Mouse (Mus musculus) fibroblast of lung, adult 2 months (primary cell): ENCODE measurements around the gene Dgkq.

Source experiments
- DNase-seq: peaks from one replicate; pipeline ENCODE4 v3.0.0-alpha.2; 2011; ENCODE audit warnings: low read depth

Gene Dgkq

DNA sequence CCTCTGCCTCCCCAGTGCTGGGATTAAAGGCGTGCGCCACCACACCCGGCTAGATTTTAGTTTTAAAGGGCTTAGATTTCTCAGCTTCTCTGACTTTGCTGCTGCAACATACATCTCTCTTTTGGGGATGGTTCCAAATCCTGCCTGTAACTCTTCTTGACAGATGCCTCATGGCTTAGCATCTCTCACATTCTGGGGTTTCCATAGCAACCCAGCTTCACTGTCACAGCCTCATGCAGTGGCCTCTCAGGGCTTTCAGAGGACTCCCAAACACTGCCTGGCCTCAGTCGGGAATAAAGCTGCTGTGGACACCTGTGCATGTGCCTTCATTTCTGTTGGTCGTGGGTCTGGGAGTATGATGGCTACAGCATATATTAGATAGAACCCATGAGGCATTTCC is 19.6 kb upstream of the Dgkq start:
- DNase-seq, result no peak

DNA sequence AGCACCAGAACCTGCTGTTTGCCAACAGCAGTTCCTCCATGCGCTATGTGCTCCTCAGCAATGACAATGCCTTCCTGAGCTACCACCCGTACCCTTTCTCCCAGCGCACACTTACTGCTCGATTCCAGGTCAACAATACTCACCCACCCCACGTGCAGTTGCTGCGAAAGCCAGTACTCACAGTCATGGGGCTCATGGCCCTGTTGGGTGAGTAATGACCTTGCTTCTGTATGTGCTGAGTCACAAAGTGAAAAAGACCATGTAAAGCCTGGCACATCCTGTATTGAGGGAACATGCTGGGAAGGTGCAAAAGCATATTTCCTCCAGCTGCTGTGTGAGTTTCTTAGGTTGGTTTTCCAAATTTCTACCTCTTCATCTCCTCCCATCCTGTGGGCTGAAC is 11.4 kb upstream of the Dgkq start:
- DNase-seq, result no peak

DNA sequence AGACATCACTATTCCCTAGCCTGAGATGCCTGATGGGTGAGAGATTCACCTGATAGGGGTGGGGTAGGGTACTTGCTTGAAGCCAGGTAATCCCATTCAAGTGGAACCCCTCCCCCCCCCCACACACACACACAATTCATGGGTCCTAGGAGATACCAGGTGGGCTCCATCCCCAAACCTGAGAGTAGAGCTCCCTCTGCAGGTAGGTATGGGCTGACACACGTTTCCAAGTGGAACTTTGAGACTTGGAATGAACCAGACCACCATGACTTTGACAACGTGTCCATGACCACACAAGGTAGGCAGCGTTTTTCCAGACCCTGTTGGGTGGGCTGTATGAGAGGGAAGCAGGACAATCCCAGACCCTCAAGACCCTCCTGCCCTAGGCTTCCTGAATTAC is 10.4 kb upstream of the Dgkq start:
- DNase-seq, result no peak

DNA sequence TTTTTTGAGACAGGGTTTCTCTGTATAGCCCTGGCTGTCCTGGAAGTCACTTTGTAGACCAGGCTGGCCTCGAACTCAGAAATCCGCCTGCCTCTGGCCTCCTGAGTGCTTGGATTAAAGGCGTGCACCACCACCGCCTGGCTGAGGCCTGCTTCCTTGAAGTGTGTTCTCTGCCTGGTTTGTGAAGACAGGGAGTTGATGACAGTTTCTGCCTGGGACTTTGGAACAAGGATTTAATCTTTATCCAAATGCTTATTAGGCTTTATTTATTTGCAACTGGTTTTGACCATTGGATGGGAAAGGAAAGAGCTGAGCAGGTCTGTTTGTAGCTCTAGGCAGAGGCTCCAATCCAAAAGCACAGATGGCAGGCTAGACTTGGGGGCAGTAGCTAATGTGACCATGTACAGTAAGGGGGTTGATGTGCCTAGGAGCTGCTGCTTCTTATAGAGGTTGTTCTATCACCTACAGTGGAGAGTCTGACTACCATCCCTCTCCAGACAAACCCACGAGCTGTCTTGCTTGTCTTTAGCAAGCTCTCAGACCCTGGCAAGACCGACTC is 8.9 kb upstream of the Dgkq start:
- DNase-seq, result no peak

DNA sequence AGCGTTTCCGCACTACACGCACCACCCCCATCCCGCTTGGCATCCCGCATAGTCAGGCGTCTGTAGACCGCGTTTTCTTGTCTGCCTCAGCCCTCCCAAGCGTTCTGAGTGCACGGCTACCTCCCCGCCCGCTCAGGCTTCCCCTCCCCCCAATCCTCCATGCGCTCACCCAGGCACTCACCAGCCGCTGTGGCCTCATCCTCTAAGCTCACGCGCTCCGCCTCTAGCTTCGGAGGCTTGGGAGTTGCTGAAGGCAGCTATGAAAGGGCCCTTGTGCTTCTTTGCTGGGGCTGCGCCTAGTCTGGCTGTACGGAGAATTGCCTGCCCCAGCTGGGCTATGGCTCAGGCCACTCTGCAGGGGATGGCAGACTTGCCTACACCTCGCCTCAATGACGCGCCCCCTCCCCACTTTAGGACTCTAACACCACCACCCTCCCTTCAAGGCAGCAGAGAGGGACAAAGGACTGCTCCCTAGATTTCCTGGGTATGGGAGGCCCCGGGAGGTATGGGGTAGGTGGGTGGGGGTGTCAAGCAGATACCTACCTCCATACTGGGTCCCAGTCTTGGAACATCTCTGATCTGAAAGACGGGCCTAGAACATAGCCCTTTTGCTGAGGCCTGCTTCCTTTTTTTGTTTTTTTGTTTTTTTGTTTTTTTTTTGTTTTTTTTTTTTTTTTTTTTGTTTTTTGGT is 8.3 kb upstream of the Dgkq start:
- DNase-seq, result peak; percentile 82

DNA sequence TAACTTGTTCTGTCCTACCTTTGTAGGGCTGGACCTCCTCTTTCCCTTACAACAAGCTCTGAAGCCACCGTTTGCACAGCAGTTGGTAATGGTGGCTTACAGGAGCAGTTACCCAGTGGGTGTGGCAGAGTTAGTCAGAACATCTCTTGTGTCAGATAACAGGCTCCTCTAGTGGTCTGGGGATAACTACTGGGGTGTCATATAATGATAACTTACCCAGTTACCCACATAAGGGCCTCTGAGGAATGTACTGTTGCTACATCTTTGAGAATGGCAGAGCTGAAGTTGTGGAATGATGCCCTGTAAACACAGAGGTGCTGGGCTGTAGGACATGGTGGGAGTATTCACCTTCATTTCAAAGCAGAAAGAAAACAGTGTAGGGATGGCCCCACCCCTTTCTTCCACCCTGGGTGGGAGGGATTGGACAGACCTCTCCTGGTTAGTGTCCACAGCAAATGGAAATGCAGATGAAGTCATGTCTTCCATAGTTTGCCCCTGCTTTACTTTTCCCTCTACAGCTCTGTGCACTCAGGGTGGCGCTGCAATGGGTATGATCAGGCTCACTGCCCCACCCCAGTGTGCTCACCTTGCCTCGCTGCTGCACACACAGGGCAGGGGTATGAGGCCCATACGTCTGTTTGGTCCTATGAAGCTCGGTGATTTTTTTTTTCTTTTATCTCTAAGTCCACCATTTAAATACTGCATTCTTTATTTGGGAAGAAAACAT is 7.5 kb upstream of the Dgkq start:
- DNase-seq, result no peak

DNA sequence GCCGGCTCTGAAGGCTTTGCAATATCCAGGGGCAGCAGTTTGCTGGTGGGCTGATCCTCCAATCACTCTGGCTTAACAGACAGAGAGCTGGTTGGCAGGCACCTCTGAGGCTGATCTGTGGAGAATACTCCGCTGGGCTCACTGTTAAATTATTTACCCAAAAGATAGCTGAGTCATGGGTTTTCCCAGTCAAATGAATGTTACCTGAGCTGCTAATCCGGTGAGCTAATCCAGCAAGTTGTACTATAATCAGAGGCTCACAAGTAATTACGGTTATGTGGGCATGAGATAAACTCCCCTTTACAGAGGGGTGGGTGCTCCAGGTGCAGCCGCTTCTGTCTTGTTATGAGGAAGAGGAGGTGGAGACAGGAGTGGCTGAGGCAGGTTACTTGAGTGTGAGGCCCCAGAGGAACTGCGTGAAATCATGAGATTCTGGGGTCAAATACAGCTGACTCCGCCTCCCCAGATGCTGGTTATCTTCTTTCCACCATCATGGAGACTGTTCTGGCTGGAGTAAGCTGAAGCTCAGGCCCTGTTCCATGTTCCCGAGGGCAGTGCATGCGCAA is 5.9 kb upstream of the Dgkq start, which contains the start of gene Slc26a1:
TSS of gene Slc26a1 (minus strand) at position 319 of the 566 bp plus-strand sequence.
- no peak for DNase-seq

DNA sequence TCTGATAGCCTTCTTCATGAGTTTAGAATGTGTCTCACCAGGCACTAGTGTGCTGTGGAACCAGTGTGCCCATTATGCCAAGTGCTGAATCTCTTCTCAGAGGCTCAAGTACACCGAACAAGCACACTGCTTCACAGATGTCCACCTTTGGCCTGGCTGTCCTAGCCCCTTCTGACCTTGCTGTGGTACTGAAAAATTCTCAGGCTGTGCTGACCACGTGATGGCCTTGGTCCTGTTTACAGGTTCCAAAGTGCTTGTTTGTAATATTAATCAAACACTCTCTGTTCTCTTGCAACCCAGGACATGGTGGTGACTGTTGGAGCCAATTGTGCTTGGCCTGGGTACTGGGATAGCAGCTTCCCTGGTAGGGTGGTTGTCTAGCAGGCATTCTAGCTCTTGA is 5.2 kb upstream of the Dgkq start:
- no peak for DNase-seq

DNA sequence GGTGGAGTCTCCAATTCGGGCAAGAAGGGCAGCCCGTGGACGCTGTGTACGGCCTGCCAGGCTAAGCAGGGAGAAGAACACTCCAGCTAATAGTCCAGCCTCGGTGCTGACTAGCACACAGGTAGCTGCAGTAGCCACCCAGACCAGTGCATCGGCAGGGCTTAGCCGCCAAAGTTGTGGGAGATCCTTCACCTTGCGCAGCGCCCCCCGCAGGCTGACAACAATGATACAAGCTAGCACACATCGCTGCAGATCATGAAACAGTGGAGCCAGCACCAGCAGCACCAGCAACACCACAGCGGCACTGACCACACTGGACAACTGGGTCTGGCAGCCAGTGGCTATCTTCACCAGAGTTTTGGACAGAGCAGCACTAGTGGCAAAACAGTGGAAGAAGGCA is 2.3 kb upstream of the Dgkq start:
- DNase-seq, result no peak

DNA sequence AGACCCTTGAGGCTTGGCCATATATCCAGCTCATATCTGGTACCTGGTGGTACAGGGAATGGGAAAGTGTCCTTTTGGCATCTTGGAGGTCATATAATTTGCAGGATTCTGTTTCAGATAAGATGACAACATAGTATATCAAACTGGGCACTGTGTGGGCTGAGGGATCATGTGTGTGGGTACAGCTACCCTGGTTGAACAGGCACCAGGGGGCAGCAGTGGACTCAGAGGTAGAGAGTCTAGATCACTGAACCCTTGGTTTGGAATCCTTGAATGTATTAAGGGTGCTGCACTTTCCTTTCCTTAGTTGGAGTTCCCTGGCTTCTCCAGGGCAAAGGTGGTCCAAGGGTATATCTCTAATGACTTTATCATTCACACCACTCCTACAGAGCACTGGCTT is 1.3 kb upstream of the Dgkq start:
- DNase-seq, result no peak

DNA sequence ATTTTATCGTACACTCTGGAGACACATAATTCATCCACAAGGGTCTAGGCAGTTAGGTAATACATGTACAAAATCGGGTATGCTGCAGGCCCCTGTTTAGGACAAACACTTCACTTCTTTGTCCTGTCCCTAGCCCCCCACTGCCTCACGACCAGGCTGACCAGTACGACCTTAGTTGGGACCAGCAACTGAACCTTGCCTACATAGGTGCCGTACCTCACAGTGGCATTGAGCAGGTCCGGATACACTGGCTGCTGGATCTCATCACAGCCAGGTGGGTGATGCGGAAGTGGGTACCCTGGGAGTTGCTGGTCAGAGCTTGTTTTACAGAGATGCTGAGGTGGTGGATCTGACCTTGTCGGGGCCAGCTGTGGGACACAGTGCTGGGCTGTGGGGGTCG is 514 bp upstream of the Dgkq start:
- no peak for DNase-seq

DNA sequence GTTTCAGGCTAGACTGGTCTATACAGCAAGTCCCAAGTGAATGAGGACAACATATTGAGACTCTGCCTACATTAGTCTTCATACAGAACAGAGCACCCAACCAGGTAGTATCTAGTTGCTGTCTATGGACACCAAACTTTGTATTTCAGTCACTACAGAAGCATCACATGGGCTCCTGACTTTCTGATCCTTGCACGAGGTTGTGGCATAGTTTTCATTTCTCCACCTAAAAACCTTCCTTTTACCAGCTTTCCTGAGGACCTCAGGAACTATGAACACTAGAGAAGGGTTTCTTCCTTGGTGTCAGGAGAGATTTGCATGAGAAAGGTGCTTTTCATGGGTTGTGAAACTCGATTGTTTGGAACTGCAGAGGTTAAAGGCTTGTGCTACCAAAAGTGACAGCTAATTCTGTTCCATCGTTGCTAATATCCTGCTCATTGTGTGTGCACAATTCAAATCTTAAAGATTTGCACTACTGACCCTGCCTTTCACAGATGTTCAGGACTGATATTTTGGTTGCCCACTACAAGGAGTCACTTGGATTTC is 1.0 kb downstream of the Dgkq start:
- DNase-seq, result no peak

DNA sequence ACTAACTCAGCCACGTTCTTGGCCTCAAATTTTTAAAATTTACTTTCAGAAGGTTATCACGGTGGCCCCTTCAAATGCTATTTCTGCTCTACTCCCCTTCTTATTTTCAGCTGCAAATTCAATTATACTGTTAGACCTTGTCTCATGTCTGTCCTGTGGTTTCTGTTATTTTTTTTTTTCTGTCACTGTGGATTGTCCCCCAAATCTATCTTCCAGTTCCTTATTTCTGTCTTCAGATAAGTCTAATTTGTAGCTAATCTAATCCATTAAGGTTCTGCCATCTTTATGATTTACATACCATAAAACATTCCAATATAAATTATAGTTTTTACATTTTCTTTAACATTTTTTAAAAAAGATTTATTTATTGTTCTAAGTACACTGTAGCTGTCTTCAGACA is 2.1 kb downstream of the Dgkq start:
- DNase-seq, result no peak

DNA sequence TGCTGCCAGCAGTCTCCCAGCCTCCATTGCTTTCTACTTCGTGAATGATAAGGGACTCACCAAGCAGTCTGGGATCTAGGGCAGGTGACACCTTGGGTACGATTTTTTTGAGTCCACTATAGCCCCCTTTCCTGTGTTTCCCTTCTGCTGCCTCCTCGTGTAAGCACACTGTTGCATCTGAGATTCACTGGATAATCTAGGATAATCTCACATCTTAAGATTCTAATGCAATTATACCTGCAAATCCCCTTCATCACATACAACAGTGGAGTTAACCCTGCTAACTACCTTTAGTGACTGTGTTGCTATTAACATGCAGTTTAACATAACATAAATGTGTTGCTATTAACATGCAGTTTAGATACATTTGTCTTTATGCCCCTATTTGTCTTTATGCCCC is 4.4 kb downstream of the Dgkq start:
- no peak for DNase-seq

DNA sequence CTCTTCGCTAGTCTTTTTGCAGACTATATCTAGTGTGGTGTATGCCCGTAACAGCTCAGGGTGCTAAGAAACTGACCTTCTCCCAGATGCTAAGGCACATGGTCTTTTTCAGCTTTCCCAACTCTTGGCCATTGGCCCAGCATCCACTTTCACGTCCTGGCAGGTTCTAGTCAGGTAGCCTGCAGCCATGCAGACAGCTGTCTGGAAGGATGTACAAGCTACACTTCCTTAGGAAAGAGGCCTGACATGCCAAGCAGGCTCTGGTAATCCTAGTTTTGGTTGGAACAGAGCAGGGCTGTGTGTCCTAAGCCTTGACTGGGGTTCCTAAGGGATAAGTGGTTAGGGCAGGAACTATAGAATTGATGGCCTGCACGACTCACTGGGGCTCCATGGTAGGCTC is 6.7 kb downstream of the Dgkq start:
- no peak for DNase-seq

DNA sequence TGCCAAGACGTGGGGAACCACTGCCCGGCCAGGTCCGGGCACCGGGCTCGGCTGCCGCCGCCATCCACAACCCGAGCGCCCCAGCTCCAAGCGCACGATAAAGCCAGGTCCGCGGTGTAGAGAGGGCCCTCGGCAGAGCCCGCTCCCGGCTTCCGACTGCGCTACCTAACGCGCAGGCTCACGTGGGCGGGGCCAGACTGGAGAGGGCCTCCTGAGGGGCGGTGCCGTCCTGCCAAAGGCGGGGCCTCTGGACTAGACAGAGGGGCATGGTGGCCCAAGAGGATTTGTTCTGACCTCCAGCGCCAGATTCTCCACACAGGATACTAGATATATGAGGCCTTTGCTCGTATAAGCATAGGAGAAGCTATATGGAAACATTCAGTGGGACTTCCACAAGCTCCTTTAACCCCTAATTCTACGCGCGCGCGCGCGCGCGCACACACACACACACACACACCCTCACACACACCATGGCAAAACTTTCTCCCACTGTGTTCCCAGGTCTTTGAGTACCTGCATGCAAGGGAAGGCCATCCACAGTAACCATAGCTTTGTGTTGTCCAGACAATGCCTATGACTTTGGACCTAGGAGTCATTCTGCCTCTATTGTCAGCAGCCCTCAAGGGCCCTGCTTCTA is 8.7 kb downstream of the Dgkq start:
- no peak for DNase-seq

DNA sequence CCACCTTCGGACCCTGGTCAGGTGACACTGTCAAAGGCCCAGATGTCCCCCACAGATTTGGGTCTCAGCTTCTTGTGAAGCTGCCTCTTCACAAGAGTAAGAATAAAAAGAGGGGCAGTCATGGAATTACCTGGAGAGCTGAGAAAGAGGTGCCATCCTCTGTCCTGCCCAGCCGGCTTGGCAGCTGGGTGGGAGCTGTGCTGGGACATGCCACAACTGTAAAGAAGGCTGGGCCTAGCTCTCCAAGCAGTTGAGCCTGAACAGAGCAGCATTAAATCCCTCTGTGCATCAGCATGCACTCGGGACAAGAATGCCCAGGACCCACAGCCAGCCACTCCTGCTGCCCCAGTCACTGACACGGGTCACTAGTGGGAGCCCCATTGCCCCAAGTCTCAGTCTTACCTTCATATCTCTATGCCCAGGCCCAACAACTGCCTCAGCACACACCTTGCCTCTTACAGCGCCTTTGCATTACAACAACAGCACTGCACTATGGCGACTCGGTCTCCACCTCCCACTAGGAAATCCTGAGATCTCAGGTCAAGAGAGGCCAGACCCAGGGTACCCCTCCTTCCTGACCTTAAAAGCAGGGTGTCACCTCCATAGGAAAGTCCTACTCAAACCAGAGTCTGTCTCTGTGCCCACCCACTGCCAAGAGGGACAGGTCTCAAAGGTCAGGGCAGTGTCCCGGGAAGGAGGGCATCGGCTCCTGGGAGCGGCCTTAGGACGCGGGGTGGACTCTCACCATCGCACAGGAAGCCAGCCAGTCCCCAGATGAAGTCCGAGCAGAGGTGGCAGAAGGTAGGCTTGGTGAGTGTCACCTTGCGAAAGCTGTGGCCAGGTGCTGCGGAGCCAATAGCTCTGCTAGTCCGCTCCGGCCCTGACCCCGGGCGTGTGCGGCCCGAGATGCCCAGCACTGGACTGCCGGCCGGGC is 9.5 kb downstream of the Dgkq start, which contains the start of gene Idua:
TSS of gene Idua (plus strand) at position 634 of the 934 bp plus-strand sequence.
- no peak for DNase-seq

DNA sequence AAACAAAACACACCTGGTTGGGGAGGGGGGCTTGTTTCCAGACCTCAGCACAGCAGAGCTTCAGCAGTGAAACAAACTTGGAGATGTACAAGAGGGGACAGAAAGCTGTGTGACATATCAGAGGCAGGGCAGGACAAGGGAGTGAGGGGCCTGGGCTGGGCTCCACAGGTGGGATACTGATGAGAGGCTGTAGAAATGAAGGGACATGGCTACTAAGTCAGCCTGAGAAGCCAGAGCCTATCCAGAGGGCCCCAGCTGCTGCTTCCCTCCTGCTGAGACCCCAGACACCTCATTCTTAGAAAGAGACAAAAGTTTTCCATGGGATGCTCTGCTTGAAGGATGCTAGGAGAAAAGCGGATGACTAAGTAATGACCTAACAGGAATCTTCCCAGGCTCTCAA is 10.9 kb downstream of the Dgkq start:
- DNase-seq, result no peak

DNA sequence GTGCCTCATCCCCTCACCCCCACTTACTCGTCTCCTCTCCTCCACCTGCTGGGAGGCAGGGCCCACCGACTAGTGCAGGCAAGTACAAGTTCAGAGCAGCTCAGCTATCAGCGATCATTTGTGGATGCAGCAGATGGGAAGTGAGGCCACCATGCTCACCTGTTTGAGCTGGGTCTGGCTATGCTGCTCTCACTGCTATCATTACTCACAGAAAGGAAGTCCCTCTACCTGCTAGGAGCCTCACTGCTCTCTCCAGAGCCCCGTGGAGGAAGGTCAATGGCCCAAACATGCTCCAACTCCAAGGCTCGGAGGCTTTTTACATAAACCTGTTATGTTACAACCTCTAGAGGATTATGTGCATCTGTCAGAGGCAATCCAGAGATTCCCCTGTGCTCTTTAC is 12.1 kb downstream of the Dgkq start:
- DNase-seq, result no peak

DNA sequence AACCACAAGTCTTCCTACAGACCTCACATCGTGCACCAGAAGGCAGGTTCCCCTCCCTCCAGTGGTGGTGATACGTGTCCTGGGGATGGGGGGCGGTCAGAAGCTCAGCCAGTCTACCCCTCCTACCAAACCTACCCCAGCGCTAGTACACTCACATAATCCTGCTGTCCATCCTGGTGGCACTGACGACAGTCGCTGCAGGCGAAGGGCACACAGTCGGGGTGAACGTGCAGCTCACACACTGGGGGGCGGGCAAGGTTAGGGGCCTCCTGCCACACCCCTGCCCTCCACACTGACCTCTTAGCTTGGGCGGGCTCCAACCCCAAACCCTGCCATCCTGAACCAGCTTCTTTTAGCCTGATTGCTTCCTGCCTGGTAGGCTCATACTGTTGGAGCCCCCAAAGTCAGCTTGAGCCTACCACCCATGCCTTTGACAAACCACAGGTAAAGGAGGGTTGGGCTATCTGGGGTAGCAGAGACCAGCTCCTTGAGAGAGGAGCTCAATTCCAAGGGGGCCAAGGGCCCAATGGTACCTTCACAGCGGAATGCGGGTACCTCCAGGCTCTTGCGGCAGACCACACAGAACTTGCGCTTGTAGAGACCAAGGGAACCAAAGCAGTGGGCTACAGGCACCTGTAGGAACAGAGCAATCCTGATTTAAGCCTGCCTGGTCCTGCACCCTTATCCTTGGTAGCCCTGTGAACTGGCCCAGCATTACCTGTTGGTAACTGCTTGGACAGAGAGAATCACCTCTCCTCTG is 13.4 kb downstream of the Dgkq start:
- no peak for DNase-seq

DNA sequence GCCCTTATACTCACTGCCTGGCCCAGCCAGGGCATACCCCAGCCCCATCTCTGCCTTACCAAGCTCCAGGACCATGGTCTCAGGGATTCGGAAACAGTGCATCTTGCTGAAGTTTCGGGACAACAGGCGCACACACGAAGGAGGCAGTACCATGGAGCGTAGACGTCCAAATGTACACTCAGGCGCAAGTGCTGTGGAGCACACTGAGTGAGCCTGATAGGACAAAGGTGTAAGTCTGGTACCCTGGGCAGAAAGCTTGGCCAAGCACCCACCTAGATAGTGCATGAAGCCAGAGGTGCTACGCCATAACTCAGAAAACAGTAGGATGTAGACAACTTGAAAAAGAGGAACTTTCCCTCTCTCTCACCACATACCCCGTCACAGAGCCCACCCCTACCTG is 14.1 kb downstream of the Dgkq start:
- no peak for DNase-seq
